Mouse (Mus musculus): ENCODE measurements at regions not wholly inside any gene's neighbourhood (a gene's known extent, or its start where the extent isn't known, plus 50 kb on each side); places are given as distances from the start of the nearest gene placed in this dataset.

GRCm38 (mm10) chr10:97778531-97778930 is 52.0 kb upstream of the C030005K15Rik start:
- in situ Hi-C loops (cut with MboI; ENCODE audit: low pct_unique_long_range_greater_than_20kb in 1 of 2, low sequenced_read_pairs in 2 of 2, unreplicated experiment in 1 of 2) = no loop called here

GRCm38 (mm10) chr10:97779335-97779734 is 52.8 kb upstream of the C030005K15Rik start:
- in situ Hi-C loops (cut with MboI; ENCODE audit: low pct_unique_long_range_greater_than_20kb in 1 of 2, low sequenced_read_pairs in 2 of 2, unreplicated experiment in 1 of 2) = no loop called here

- in situ Hi-C loops (cut with MboI; ENCODE audit: low pct_unique_long_range_greater_than_20kb in 1 of 2, low sequenced_read_pairs in 2 of 2, unreplicated experiment in 1 of 2) = no loop called here
These were observed 67.2 kb upstream of the C030005K15Rik start for GRCm38 (mm10) chr10:97793804-97794203.

GRCm38 (mm10) chr10:97801448-97802265 is 75.1 kb upstream of the C030005K15Rik start:
- in situ Hi-C loops (cut with MboI; ENCODE audit: low pct_unique_long_range_greater_than_20kb in 1 of 2, low sequenced_read_pairs in 2 of 2, unreplicated experiment in 1 of 2) = no loop called here

GRCm38 (mm10) chr10:97807947-97808346 is 81.4 kb upstream of the C030005K15Rik start:
- in situ Hi-C loops (cut with MboI; ENCODE audit: low pct_unique_long_range_greater_than_20kb in 1 of 2, low sequenced_read_pairs in 2 of 2, unreplicated experiment in 1 of 2) = no loop called here

- in situ Hi-C loops (cut with MboI; ENCODE audit: low pct_unique_long_range_greater_than_20kb in 1 of 2, low sequenced_read_pairs in 2 of 2, unreplicated experiment in 1 of 2) = no loop called here
These were observed 116.0 kb upstream of the C030005K15Rik start for GRCm38 (mm10) chr10:97842574-97842973.

DNA sequence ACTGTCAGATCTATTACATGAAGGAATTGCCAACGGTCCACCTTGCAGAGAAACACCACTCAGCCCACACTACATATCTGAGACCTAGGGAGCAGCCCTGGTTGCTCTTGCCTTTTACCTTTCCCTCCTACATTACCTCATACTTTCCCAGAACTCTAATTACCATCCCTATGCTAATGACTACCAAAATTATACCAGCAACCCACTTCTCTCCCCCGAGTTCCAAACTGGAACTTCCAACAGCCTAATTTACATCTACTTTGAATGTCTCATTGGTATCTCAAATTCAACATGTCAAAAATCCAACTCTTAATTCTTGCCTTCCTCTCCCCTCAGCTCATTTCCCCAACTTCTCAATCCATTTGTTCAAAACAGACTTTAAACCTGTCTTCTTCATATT is 124.9 kb upstream of the C030005K15Rik start:
- in situ Hi-C loops (cut with MboI; ENCODE audit: low pct_unique_long_range_greater_than_20kb in 1 of 2, low sequenced_read_pairs in 2 of 2, unreplicated experiment in 1 of 2) = no loop called here

DNA sequence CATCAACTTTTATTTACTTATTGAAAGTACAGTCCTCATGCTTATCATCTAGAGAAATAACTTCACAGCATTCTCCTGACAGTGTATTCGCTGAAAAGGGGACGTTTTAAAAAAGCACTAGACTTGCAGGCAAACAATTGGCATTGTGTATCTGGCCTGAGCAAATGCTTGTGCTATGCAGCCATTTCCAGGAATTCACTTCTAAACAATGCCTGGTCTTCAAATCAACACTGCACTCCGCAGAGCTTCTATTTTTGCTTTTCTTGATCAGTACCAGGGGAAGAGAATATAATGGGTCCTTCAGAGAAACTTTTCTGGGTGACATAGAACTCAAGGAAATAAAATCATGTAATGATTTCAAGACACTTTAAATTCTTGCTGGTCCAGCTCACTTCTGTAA is 150.5 kb upstream of the C030005K15Rik start:
- in situ Hi-C loops (cut with MboI; ENCODE audit: low pct_unique_long_range_greater_than_20kb in 1 of 2, low sequenced_read_pairs in 2 of 2, unreplicated experiment in 1 of 2) = no loop called here

DNA sequence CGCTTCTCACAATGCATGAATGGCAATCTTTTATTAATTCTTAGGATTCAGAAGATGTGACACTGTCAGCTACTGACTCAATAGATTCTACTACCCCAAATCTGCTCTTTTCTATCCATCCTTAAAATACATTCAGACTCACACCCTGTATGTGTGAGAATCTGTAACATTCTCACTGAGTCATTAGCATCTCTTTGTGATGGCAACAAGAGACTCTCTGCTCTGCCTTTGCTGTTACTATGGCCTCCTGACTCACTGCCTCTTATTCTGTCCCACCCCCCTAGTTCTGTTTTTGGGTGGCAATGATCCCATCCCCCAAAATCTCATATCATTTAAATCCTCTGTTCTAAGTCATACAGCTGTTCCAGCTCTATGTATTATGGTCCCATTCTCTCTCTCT is 159.5 kb upstream of the C030005K15Rik start:
- in situ Hi-C loops (cut with MboI; ENCODE audit: low pct_unique_long_range_greater_than_20kb in 1 of 2, low sequenced_read_pairs in 2 of 2, unreplicated experiment in 1 of 2) = no loop called here

GRCm38 (mm10) chr10:97905793-97906192 is 179.2 kb upstream of the C030005K15Rik start:
- in situ Hi-C loops (cut with MboI; ENCODE audit: low pct_unique_long_range_greater_than_20kb in 1 of 2, low sequenced_read_pairs in 2 of 2, unreplicated experiment in 1 of 2) = no loop called here

GRCm38 (mm10) chr10:97925568-97925967 is 199.0 kb upstream of the C030005K15Rik start:
- in situ Hi-C loops (cut with MboI; ENCODE audit: low pct_unique_long_range_greater_than_20kb in 1 of 2, low sequenced_read_pairs in 2 of 2, unreplicated experiment in 1 of 2) = no loop called here

DNA sequence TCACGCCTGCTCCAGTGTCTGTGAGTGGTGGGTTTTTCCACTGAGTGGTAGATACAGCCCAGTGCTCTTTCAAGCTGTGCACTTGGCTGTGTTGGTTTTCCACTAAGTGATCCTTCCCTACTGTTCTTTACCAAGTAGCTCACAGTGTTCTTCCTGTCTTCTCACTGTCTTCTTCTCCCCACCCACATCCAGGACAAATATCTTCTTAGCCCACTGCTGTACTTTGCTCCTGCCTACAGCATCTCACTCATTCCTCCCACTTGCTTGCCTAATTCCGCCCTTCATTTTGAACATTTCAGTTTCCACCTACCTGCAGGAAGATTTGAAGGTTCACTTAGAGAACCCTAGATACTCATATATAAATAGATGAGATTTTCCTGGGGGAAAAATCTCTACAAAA is 213.8 kb upstream of the C030005K15Rik start:
- in situ Hi-C loops (cut with MboI; ENCODE audit: low pct_unique_long_range_greater_than_20kb in 1 of 2, low sequenced_read_pairs in 2 of 2, unreplicated experiment in 1 of 2) = no loop called here

GRCm38 (mm10) chr10:97965881-97966280 is 239.3 kb upstream of the C030005K15Rik start:
- in situ Hi-C loops (cut with MboI; ENCODE audit: low pct_unique_long_range_greater_than_20kb in 1 of 2, low sequenced_read_pairs in 2 of 2, unreplicated experiment in 1 of 2) = no loop called here

DNA sequence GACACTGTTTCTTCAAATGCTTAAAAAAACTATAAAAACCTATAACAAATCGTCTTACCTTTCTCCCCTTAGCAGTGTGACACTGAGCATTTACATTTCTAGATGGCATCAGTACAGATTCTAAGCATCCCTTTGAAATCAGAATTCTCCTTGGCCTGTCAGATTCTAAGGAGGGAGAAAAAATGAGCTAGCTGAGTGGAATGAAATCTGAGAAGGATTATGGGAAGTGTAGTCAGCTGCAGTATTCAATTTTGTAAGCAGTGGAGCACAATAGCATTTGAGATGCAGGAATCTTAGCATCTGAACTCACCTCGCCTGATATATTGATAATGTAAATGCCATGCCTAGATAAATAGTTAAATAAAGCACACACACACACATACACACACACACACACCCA is 240.4 kb upstream of the C030005K15Rik start:
- in situ Hi-C loops (cut with MboI; ENCODE audit: low pct_unique_long_range_greater_than_20kb in 1 of 2, low sequenced_read_pairs in 2 of 2, unreplicated experiment in 1 of 2) = no loop called here

- in situ Hi-C loops (cut with MboI; ENCODE audit: low pct_unique_long_range_greater_than_20kb in 1 of 2, low sequenced_read_pairs in 2 of 2, unreplicated experiment in 1 of 2) = no loop called here
These were observed 280.5 kb upstream of the C030005K15Rik start for GRCm38 (mm10) chr10:98007037-98007436.

GRCm38 (mm10) chr10:98008355-98008754 is 281.8 kb upstream of the C030005K15Rik start:
- in situ Hi-C loops (cut with MboI; ENCODE audit: low pct_unique_long_range_greater_than_20kb in 1 of 2, low sequenced_read_pairs in 2 of 2, unreplicated experiment in 1 of 2) = no loop called here

DNA sequence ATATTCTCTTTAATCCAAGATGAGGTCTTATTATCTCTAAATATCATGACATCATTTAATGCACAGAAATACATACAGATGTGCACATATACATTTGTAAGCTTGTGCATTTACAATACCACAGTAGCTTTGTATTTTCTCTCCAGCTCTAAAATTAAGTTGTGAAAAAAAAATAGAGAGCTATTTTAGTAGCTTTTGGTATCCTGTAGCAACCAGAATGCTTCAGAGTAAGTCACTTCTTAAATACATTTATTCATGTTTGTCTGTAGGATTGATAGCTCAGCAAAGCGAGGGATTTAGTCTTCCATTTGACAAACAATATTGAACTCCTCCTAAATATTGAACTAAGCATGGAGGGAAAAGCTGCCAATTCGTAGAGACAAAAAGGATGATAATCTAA is 286.4 kb upstream of the C030005K15Rik start:
- in situ Hi-C loops (cut with MboI; ENCODE audit: low pct_unique_long_range_greater_than_20kb in 1 of 2, low sequenced_read_pairs in 2 of 2, unreplicated experiment in 1 of 2) = no loop called here

DNA sequence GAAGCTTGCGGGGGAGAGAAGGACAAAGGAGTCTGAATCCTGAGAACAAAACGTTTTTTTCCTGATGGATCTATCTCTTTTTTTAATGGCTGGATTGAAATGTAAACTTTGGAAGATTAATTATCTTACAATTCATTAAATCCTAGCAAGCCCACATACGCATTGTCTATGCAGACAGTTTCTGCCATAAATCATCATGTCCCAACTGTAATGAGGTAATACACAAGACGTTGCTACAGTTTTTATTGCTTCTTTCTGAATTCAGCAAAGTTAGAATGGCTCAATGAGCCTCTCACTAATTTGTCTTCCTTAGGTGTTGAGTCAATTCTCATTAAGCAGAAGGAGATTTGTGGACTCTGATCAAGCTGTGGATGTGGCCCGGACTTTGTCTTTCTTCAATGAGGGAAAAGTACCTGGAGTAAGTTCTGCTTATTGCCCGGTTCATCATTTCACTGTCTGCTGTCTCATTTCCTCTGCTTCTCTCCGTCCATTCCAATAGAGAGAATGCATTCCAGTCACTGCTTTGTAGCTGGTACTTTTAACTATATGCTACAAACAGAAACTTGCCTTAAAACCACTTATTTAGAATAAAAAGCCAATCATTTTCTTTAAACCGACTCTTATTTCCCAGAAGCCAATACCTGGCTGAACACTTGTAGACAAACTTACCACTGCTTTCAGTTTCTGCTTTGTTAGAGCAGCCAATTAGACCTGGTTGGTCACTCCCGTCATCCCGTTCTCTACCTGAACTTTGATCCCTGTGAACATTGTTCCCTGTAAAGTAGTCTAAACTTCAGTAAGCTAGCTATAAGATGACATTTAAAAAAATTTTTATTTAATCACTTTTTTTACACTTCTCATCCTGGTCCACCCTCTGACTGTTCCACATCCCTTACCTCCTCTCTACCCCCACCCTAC is 288.7 kb upstream of the C030005K15Rik start:
- in situ Hi-C loops (cut with MboI; ENCODE audit: low pct_unique_long_range_greater_than_20kb in 1 of 2, low sequenced_read_pairs in 2 of 2, unreplicated experiment in 1 of 2) = no loop called here

GRCm38 (mm10) chr10:98016596-98017304 is 290.2 kb upstream of the C030005K15Rik start:
- in situ Hi-C loops (cut with MboI; ENCODE audit: low pct_unique_long_range_greater_than_20kb in 1 of 2, low sequenced_read_pairs in 2 of 2, unreplicated experiment in 1 of 2) = no loop called here
